Comparison of ENCODE assay signal across 8 mouse cellular contexts in the genomic region with DNA sequence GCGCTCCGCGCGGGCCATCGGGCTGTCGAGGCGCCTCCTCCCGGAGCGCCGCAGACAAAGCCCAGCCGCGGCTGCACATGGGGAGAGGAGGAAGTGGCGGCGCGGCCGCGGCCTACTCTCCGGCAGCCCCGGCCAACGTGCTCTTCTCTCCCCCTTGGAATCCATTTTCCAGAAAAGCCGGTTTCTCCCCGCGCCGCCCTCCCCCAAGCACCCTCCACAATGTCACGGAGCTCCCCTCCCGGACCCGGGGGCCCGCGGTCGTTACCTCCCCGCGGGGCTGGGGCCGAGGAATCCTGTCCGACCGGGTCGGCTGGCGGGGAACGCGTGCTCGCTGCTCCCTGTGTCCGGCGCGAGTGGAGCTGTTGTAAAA. TPM values are rescaled to one million over a fixed set of nuclear protein-coding genes. Genes with fewer than 3 reads are reported as not detected.
A peak's percentile ranks its signal among the peaks of the same experiment; 100 is the strongest.
DNase-seq lines count a peak whose midpoint lies in the region; ATAC-seq and TF ChIP-seq lines count a peak whose summit lies in the region.
"Had no signal": no experiment of that assay in that cellular context is flagged by ENCODE, and none has a peak within 500 bp of the region (broad histone marks: within the 10 kb centered on the region; RNA-seq: fewer than 3 reads in every experiment).

No protein-coding gene starts in this region.

- H3K9ac ChIP-seq in forebrain, embryonic 15.5 days (replicated peaks): peak overlapping the region; percentile 82
- H3K9ac ChIP-seq in hindbrain, postnatal 0 days (replicated peaks; ENCODE audit: low read length): peak overlapping the region; percentile 75
- H3K9ac ChIP-seq in midbrain, embryonic 11.5 days (ENCODE audit: low read length): peak overlapping the region; percentile 98

- no peak for TF ChIP-seq CTCF in hindbrain, postnatal 0 days (IDR thresholded peaks at IDR 0.05; ENCODE audit: low read depth)

- H3K27ac ChIP-seq in forebrain, embryonic 15.5 days (replicated peaks): peak overlapping the region; percentile 100
- H3K27ac ChIP-seq in hindbrain, postnatal 0 days: peak overlapping the region; percentile 90
- H3K27ac ChIP-seq in midbrain, embryonic 11.5 days (ENCODE audit: low read depth, low read length): peak overlapping the region; percentile 99

- H3K4me3 ChIP-seq in forebrain, embryonic 15.5 days: peak overlapping the region; percentile 83
- peak overlapping the region; percentile 89 for H3K4me3 ChIP-seq in hindbrain, postnatal 0 days (ENCODE audit: low read length)
- H3K4me3 ChIP-seq in midbrain, embryonic 11.5 days (ENCODE audit: low read depth, low read length): peak overlapping the region; percentile 100

- peak overlapping the region; percentile 58 for H3K4me2 ChIP-seq in forebrain, embryonic 15.5 days (replicated peaks)
- H3K4me2 ChIP-seq in hindbrain, postnatal 0 days (ENCODE audit: low read depth, low read length): peak overlapping the region; percentile 85
- H3K4me2 ChIP-seq in midbrain, embryonic 11.5 days: peak overlapping the region; percentile 82

- intact Hi-C loops in left cerebral cortex, postnatal 25 days (cut with DNase I): loop anchor here (1.0 to 5.0 kb wide), 4 partner anchors 41 to 1631 kb away; a partner anchor contains a TSS

- WGBS in forebrain, embryonic 15.5 days: 0% methylated on average over 37 of the region's 43 CpGs
- under 1% methylated on average over 16 of the region's 43 CpGs for WGBS in hindbrain, postnatal 0 days
- under 1% methylated on average over 36 of the region's 43 CpGs for WGBS in midbrain, embryonic 11.5 days

- DNase-seq in T-cell, adult 2 months (ENCODE audit: low spot score): peak; percentile 42
- DNase-seq in hindbrain, postnatal 0 days (ENCODE audit: low spot score): peak; percentile 51
- DNase-seq in left cerebral cortex, postnatal 25 days (ENCODE audit: low spot score in 2 of 2): peak; percentile 46
- DNase-seq in midbrain, embryonic 11.5 days (ENCODE audit: low spot score, missing footprints): peak; percentile 96
- DNase-seq in splenic B cell, adult 2 months (ENCODE audit: low read depth, low spot score): peak; percentile 60

- peaks cover 33% of the 10 kb centered on the region for H3K4me1 ChIP-seq in forebrain, embryonic 15.5 days
- H3K4me1 ChIP-seq in hindbrain, postnatal 0 days (ENCODE audit: insufficient read depth, low read length): peaks cover 9% of the 10 kb centered on the region; the same call in 1 of the 2 replicates
- peaks cover 10% of the 10 kb centered on the region for H3K4me1 ChIP-seq in midbrain, embryonic 11.5 days (ENCODE audit: control insufficient read depth, insufficient read depth, low read length)

- H3K9me3 ChIP-seq in forebrain, embryonic 15.5 days: no peaks in the 10 kb centered on the region
- H3K9me3 ChIP-seq in hindbrain, postnatal 0 days (ENCODE audit: low read length): no peaks in the 10 kb centered on the region
- H3K9me3 ChIP-seq in midbrain, embryonic 11.5 days (ENCODE audit: control insufficient read depth, low read length): no peaks in the 10 kb centered on the region

- peaks cover 6% of the 10 kb centered on the region for H3K36me3 ChIP-seq in forebrain, embryonic 15.5 days
- H3K36me3 ChIP-seq in hindbrain, postnatal 0 days (ENCODE audit: insufficient read depth, low read length): no peaks in the 10 kb centered on the region; the same call in 1 of the 2 replicates
- H3K36me3 ChIP-seq in midbrain, embryonic 11.5 days (ENCODE audit: control insufficient read depth, insufficient read depth, low read length): no peaks in the 10 kb centered on the region
- H3K36me3 ChIP-seq in splenic B cell, adult 2 months (ENCODE audit: control insufficient read depth, insufficient read depth, low read length, poor library complexity, severe bottlenecking): peaks cover 5% of the 10 kb centered on the region

- no peaks in the 10 kb centered on the region for H3K27me3 ChIP-seq in forebrain, embryonic 15.5 days
- H3K27me3 ChIP-seq in hindbrain, postnatal 0 days (ENCODE audit: insufficient read depth, low read length): no peaks in the 10 kb centered on the region
- H3K27me3 ChIP-seq in midbrain, embryonic 11.5 days (ENCODE audit: control insufficient read depth, insufficient read depth, low read length): no peaks in the 10 kb centered on the region
- H3K27me3 ChIP-seq in splenic B cell, adult 2 months (ENCODE audit: control insufficient read depth, insufficient read depth, low read length, poor library complexity, severe bottlenecking): no peaks in the 10 kb centered on the region; the same call in 1 of the 2 replicates

- ATAC-seq in CD4-positive, CD25-positive, alpha-beta regulatory T cell, adult 4 months: peak; percentile 18
- ATAC-seq in forebrain, embryonic 15.5 days (replicated peaks): peak; percentile 27; the same call in 1 of the 2 replicates
- peak; percentile 25 for ATAC-seq in hindbrain, postnatal 0 days
- ATAC-seq in midbrain, embryonic 11.5 days (ENCODE audit: low FRiP score): no peak; the same call in 1 of the 2 replicates

RNA-seq across cellular contexts. Expression of a gene that starts 0.6 kb away (rescaled TPM):
- 100 to 1,000 TPM in 1 of 2 experiments, 10 to 100 TPM in 1; 96.0 to 101 TPM for polyA plus RNA-seq in CD4-positive, CD25-positive, alpha-beta regulatory T cell, adult 4 months (2017; shearing (Covaris generic))
- polyA plus RNA-seq in forebrain, embryonic 15.5 days (2015; fragmentation: Nextera tagmentation; extraction: Ambion mirVana): 120 and 123 TPM in 2 replicates
- total RNA-seq in hindbrain, postnatal 0 days (2014; rRNA removed): 55.0 and 59.5 TPM in 2 replicates
- 70.0 and 72.4 TPM in 2 replicates for polyA plus RNA-seq in hindbrain, postnatal 0 days (2015; fragmentation: Nextera tagmentation; extraction: Ambion mirVana)
- total RNA-seq in left cerebral cortex, postnatal 25 days (2021): 10 to 100 TPM; 67.6 to 68.3 TPM
- 132 and 142 TPM in 2 replicates for polyA plus RNA-seq in midbrain, embryonic 11.5 days (2014; fragmentation: Nextera tagmentation; extraction: Ambion mirVana)

RNA-seq across cellular contexts. Expression of a gene that starts 25.4 kb away (rescaled TPM):
- 1 to 10 TPM; 1.2 to 1.8 TPM for polyA plus RNA-seq in CD4-positive, CD25-positive, alpha-beta regulatory T cell, adult 4 months (2017; shearing (Covaris generic))
- polyA plus RNA-seq in forebrain, embryonic 15.5 days (2015; fragmentation: Nextera tagmentation; extraction: Ambion mirVana): 0.57 and 0.69 TPM in 2 replicates
- total RNA-seq in hindbrain, postnatal 0 days (2014; rRNA removed): 0.47 and 0.63 TPM in 2 replicates
- not detected in 2 replicates for polyA plus RNA-seq in hindbrain, postnatal 0 days (2015; fragmentation: Nextera tagmentation; extraction: Ambion mirVana)
- 1 to 10 TPM; 1.3 to 2.9 TPM for total RNA-seq in left cerebral cortex, postnatal 25 days (2021)
- polyA plus RNA-seq in midbrain, embryonic 11.5 days (2014; fragmentation: Nextera tagmentation; extraction: Ambion mirVana): 0.40 and 0.52 TPM in 2 replicates
- total RNA-seq: left cerebral cortex, adult 8-10 months had no signal

RNA-seq across cellular contexts. Expression of a gene that starts 43.0 kb away (rescaled TPM):
- polyA plus RNA-seq in CD4-positive, CD25-positive, alpha-beta regulatory T cell, adult 4 months (2017; shearing (Covaris generic)): 10 to 100 TPM; 44.6 to 52.4 TPM
- polyA plus RNA-seq in forebrain, embryonic 15.5 days (2015; fragmentation: Nextera tagmentation; extraction: Ambion mirVana): 26.2 and 27.7 TPM in 2 replicates
- 23.3 and 25.0 TPM in 2 replicates for total RNA-seq in hindbrain, postnatal 0 days (2014; rRNA removed)
- polyA plus RNA-seq in hindbrain, postnatal 0 days (2015; fragmentation: Nextera tagmentation; extraction: Ambion mirVana): 28.6 and 33.2 TPM in 2 replicates
- total RNA-seq in left cerebral cortex, postnatal 25 days (2021): 10 to 100 TPM; 52.9 to 54.7 TPM
- polyA plus RNA-seq in midbrain, embryonic 11.5 days (2014; fragmentation: Nextera tagmentation; extraction: Ambion mirVana): 22.8 and 23.9 TPM in 2 replicates

Comparison
In these comparisons a context has a peak if more than half of its experiments do, and no peak if none do; other contexts are left out.
1. DNase-seq: peak in every context shown above with its lines; median percentile 96 in midbrain, embryonic 11.5 days; 60 in splenic B cell, adult 2 months; 51 in hindbrain, postnatal 0 days; 46 in left cerebral cortex, postnatal 25 days; 42 in T-cell, adult 2 months.